Mouse (Mus musculus) CH12.LX (cell line): ENCODE measurements at regions not wholly inside any gene's neighbourhood (a gene's known extent, or its start where the extent isn't known, plus 50 kb on each side); places are given as distances from the start of the nearest gene placed in this dataset.

Experiments
- CTCF ChIP-seq, 2 experiments: IDR thresholded peaks in 1 of 2; conservative IDR thresholded peaks in 1 of 2; 2 replicates each; pipeline ENCODE4 v1.5.1; 2011 to 2012; ENCODE audit warnings: low read depth in 2 of 2, low read length in 2 of 2, improper control_type of control experiment in 1 of 2, inconsistent platforms in 1 of 2, mild to moderate bottlenecking in 1 of 2, moderate library complexity in 1 of 2
- EP300 ChIP-seq: IDR thresholded peaks from 2 replicates; pipeline ENCODE4 v1.6.1; 2011; ENCODE audit warnings: low read length, improper control_type of control experiment
- NRF1 ChIP-seq: IDR thresholded peaks from 2 replicates; pipeline ENCODE4 v1.6.1; 2014; ENCODE audit warnings: low read depth, mild to moderate bottlenecking, inconsistent platforms, low read length, improper control_type of control experiment, moderate library complexity
- POLR2A ChIP-seq: IDR thresholded peaks from 2 replicates; pipeline ENCODE4 v1.6.1; 2011; ENCODE audit warnings: low read depth, mild to moderate bottlenecking, improper control_type of control experiment, low read length

- TF ChIP-seq NRF1 (no peak), CTCF (conservative IDR thresholded peaks at IDR 0.05 in 1 of 2, IDR thresholded peaks at IDR 0.05 in 1 of 2; ENCODE audit: low read depth in 2 of 2, low read length in 2 of 2) (no peak), POLR2A (no peak), EP300 (no peak)
These were observed 162.6 kb upstream of the Rbfox1 start for GRCm38 (mm10) chr16:5722506-5722905.
